Mouse (Mus musculus) kidney, embryonic 14.5 days (tissue): Measurements from ENCODE around the gene Faf1. TPM values are rescaled to one million over a fixed set of nuclear protein-coding genes. Genes with fewer than 3 reads are reported as not detected.
A peak's percentile ranks its signal among the peaks of the same experiment; 100 is the strongest.
"Not testable (repeated sequence)": the region's sequence is repeated elsewhere in the genome, so short reads cannot be mapped to it uniquely, and the experiment has no call there.

Source experiments
- ATAC-seq: fragments of 200-750 bp; cut with Nextera tagmentation; 2 replicates; pipeline ENCODE4 v1.8.0; 2017; ENCODE audit warnings: moderate number of reproducible peaks, mild to moderate bottlenecking, moderate TSS enrichment, moderate library complexity; ENCODE audit not compliant: low FRiP score, low TSS enrichment
- H3K27ac ChIP-seq: fragments of 300-500 bp; sonication (generic); 2 replicates; pipeline ENCODE4 v1.5.1; 2014; ENCODE audit warnings: low read depth, mild to moderate bottlenecking, low read length, moderate library complexity, mixed read lengths
- H3K27me3 ChIP-seq: fragments of 300-500 bp; sonication (generic); 2 replicates; pipeline ENCODE4 v1.6.1; 2014; ENCODE audit warnings: mild to moderate bottlenecking, low read length; ENCODE audit not compliant: control insufficient read depth, insufficient read depth
- H3K36me3 ChIP-seq: fragments of 300-500 bp; sonication (generic); 2 replicates; pipeline ENCODE4 v1.6.1; 2014; ENCODE audit warnings: low read length, mixed read lengths; ENCODE audit not compliant: control insufficient read depth, insufficient read depth
- H3K4me1 ChIP-seq: fragments of 300-500 bp; sonication (generic); 2 replicates; pipeline ENCODE4 v1.6.1; 2014; ENCODE audit warnings: low read length, mixed read lengths; ENCODE audit not compliant: control insufficient read depth, insufficient read depth
- H3K4me2 ChIP-seq: fragments of 300-500 bp; sonication (generic); replicated peaks from 2 replicates; pipeline ENCODE4 v1.6.1; 2014; ENCODE audit warnings: low read depth, mild to moderate bottlenecking, low read length
- H3K4me3 ChIP-seq: fragments of 300-500 bp; sonication (generic); 2 replicates; pipeline ENCODE4 v1.5.1; 2014; ENCODE audit warnings: mild to moderate bottlenecking, low read length
- H3K9ac ChIP-seq: fragments of 300-500 bp; sonication (generic); 2 replicates; pipeline ENCODE4 v1.6.1; 2014; ENCODE audit warnings: low read depth, mild to moderate bottlenecking, low read length, moderate library complexity
- H3K9me3 ChIP-seq: fragments of 300-500 bp; sonication (generic); 2 replicates; pipeline ENCODE4 v1.6.1; 2016; ENCODE audit warnings: low read length; ENCODE audit not compliant: control insufficient read depth
- WGBS: fragments of 180-500 bp; shearing (Covaris S2); extraction: QIAGEN DNeasy Blood & Tissue Kit; methylation state at CpG from one replicate; pipeline ENCODE4 v1.1.7; 2014; 5-methylcytosine and 5-hydroxymethylcytosine counted together
- polyA plus RNA-seq: library from polyadenylated mRNA; unstranded; fragments of >200 nt; fragmentation: Nextera tagmentation; extraction: Ambion mirVana; gene quantifications from 2 replicates; pipeline ENCODE4 v1.2.1, GENCODE M21; 2014

Faf1 gene
- polyA plus RNA-seq, 1 experiment from 2014 or later, result 34.3 TPM

GRCm38 (mm10) chr4:109671941-109672340 is 4.4 kb upstream of the Faf1 start:
- Histone ChIP-seq H3K4me1 (no peaks in the 10 kb centered on the region), H3K27ac (no peak overlapping the region), H3K4me3 (no peak overlapping the region), H3K4me2 (no peak overlapping the region), H3K9ac (no peak overlapping the region), H3K9me3 (no peaks in the 10 kb centered on the region), H3K36me3 (no peaks in the 10 kb centered on the region), H3K27me3 (no peaks in the 10 kb centered on the region)
- 64% methylated on average over 1 of the region's 1 CpGs for WGBS
- ATAC-seq, result no peak

GRCm38 (mm10) chr4:109674097-109674496 is 2.3 kb upstream of the Faf1 start:
- no peaks in the 10 kb centered on the region for H3K9me3 ChIP-seq
- 82% methylated on average over 2 of the region's 2 CpGs for WGBS
- H3K9ac ChIP-seq, result no peak overlapping the region
- H3K27ac ChIP-seq, result no peak overlapping the region
- no peaks in the 10 kb centered on the region for H3K27me3 ChIP-seq
- peaks cover 6% of the 10 kb centered on the region; the same call in 1 of the 2 replicates for H3K4me1 ChIP-seq
- ATAC-seq, result no peak
- no peak overlapping the region for H3K4me2 ChIP-seq
- H3K4me3 ChIP-seq, result no peak overlapping the region
- H3K36me3 ChIP-seq, result no peaks in the 10 kb centered on the region

GRCm38 (mm10) chr4:109677221-109677620 is 833 bp downstream of the Faf1 start:
- Histone ChIP-seq H3K36me3 (no peaks in the 10 kb centered on the region), H3K27ac (peak overlapping the region; percentile 93), H3K9me3 (no peaks in the 10 kb centered on the region), H3K27me3 (no peaks in the 10 kb centered on the region), H3K4me2 (peak overlapping the region; percentile 60), H3K4me3 (peak overlapping the region; percentile 86), H3K4me1 (peaks cover 6% of the 10 kb centered on the region; the same call in 1 of the 2 replicates), H3K9ac (peak overlapping the region; percentile 84)
- WGBS, result 0% methylated on average over 3 of the region's 3 CpGs
- ATAC-seq, result no peak

- peaks cover 3% of the 10 kb centered on the region; the same call in 1 of the 2 replicates for H3K36me3 ChIP-seq
- no peaks in the 10 kb centered on the region for H3K27me3 ChIP-seq
- no peak overlapping the region for H3K9ac ChIP-seq
- H3K4me3 ChIP-seq, result no peak overlapping the region
- no peaks in the 10 kb centered on the region for H3K4me1 ChIP-seq
- 74% methylated on average over 2 of the region's 2 CpGs for WGBS
- no peak overlapping the region for H3K27ac ChIP-seq
- no peak for ATAC-seq
- no peaks in the 10 kb centered on the region for H3K9me3 ChIP-seq
- no peak overlapping the region for H3K4me2 ChIP-seq
Measured at GRCm38 (mm10) chr4:109683561-109683960, 7.2 kb downstream of the Faf1 start.

GRCm38 (mm10) chr4:109692674-109693073 is 16.3 kb downstream of the Faf1 start:
- H3K4me2 ChIP-seq, result no peak overlapping the region
- H3K4me3 ChIP-seq, result no peak overlapping the region
- no peaks in the 10 kb centered on the region for H3K27me3 ChIP-seq
- peaks cover 4% of the 10 kb centered on the region; the same call in 1 of the 2 replicates for H3K9me3 ChIP-seq
- H3K9ac ChIP-seq, result no peak overlapping the region
- H3K4me1 ChIP-seq, result no peaks in the 10 kb centered on the region
- ATAC-seq, result no peak
- no peak overlapping the region for H3K27ac ChIP-seq
- H3K36me3 ChIP-seq, result no peaks in the 10 kb centered on the region

GRCm38 (mm10) chr4:109700727-109701126 is 24.3 kb downstream of the Faf1 start:
- not testable (repeated sequence) for H3K4me2 ChIP-seq, H3K9me3 ChIP-seq, H3K4me3 ChIP-seq, H3K9ac ChIP-seq, H3K27ac ChIP-seq, H3K36me3 ChIP-seq, H3K27me3 ChIP-seq, ATAC-seq, H3K4me1 ChIP-seq
- WGBS, result 96% methylated on average over 3 of the region's 3 CpGs

- no peak overlapping the region for H3K27ac ChIP-seq
Measured at GRCm38 (mm10) chr4:109703568-109703967, 27.2 kb downstream of the Faf1 start.

GRCm38 (mm10) chr4:109705349-109705748 is 29.0 kb downstream of the Faf1 start:
- H3K9ac ChIP-seq, result no peak overlapping the region
- H3K4me1 ChIP-seq, result no peaks in the 10 kb centered on the region
- no peaks in the 10 kb centered on the region for H3K9me3 ChIP-seq
- ATAC-seq, result no peak
- no peaks in the 10 kb centered on the region for H3K27me3 ChIP-seq
- H3K4me2 ChIP-seq, result no peak overlapping the region
- H3K4me3 ChIP-seq, result no peak overlapping the region
- no peak overlapping the region for H3K27ac ChIP-seq
- WGBS, result 87% methylated on average over 2 of the region's 2 CpGs
- H3K36me3 ChIP-seq, result no peaks in the 10 kb centered on the region

More at GRCm38 (mm10) chr4:109703568-109703967, 27.2 kb downstream of the Faf1 start:
- no peak for ATAC-seq
- Histone ChIP-seq H3K27me3 (no peaks in the 10 kb centered on the region), H3K9me3 (no peaks in the 10 kb centered on the region), H3K4me1 (no peaks in the 10 kb centered on the region), H3K36me3 (no peaks in the 10 kb centered on the region), H3K9ac (no peak overlapping the region), H3K4me2 (no peak overlapping the region), H3K4me3 (no peak overlapping the region)

GRCm38 (mm10) chr4:109719281-109719680 is 42.9 kb downstream of the Faf1 start:
- no peak for ATAC-seq
- no peaks in the 10 kb centered on the region for H3K36me3 ChIP-seq
- H3K27me3 ChIP-seq, result no peaks in the 10 kb centered on the region
- no peaks in the 10 kb centered on the region for H3K9me3 ChIP-seq
- no peak overlapping the region for H3K4me2 ChIP-seq
- no peaks in the 10 kb centered on the region for H3K4me1 ChIP-seq
- no peak overlapping the region for H3K9ac ChIP-seq
- 98% methylated on average over 5 of the region's 5 CpGs for WGBS
- no peak overlapping the region for H3K27ac ChIP-seq
- no peak overlapping the region for H3K4me3 ChIP-seq
